Mouse (Mus musculus) embryo, embryonic 11.5 days (tissue): ENCODE measurements at regions not wholly inside any gene's neighbourhood (a gene's known extent, or its start where the extent isn't known, plus 50 kb on each side); places are given as distances from the start of the nearest gene placed in this dataset.

Experiments used
- DNase-seq: peaks from one replicate; pipeline ENCODE4 v3.0.0-alpha.2; 2012; ENCODE audit warnings: low read depth, low spot score

DNA sequence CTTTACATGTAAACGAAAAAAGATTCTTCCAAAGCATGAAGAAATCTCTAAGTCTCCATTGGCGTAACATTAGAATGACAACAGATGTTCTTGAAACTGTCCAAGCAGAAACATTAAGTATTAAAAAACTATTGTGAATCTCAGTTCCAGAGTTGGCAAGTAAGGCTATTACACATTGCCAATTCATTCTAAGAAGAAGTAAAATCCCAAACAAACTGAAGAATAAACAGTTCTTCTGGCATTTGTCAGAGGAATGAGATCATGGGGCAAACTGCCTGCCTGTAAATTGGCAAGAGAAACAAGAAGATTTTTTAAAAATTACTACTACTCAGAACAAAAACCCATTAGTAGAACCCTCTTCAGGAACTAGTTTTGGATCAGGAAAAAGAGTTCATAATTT, 680.1 kb downstream of the Nova1 start:
- DNase-seq, result no peak

DNA sequence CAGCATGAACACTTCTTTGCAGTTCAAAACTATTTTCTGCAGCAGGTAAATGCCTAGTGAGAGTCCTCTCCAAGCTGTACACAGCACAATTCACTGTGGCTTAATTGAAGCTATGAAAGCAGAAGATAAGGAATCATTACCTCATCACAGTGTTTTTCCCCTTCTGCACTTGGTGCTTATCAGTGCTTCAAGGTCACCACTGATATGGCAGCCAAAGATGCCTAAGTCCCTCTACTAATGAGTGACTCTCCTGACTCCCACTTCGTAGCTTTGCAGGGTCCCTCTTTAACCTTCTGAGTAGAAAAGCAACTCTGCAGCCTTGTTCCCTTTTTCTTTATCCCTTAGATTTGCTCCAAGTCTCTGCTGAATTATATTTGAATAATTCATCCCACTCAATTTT, 692.9 kb downstream of the Nova1 start:
- no peak for DNase-seq

DNA sequence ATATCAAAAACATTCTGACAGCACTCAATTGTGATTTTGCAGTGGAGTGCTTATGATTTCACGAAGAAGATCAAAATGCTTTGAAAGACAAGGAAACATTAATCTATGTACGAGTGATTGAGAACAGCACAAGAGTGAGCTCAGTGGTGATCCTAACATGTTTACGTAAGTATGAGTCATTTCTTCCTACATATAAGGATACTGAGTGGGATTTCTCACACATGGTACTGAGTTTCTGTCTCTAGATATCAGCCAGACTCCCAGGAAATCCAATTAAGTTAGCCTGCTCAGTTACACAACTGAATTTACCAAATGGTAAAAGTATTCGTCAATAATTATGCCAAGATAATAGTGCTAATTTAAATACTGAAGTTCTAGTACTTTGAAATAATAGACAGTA, 707.4 kb downstream of the Nova1 start:
- no peak for DNase-seq

DNA sequence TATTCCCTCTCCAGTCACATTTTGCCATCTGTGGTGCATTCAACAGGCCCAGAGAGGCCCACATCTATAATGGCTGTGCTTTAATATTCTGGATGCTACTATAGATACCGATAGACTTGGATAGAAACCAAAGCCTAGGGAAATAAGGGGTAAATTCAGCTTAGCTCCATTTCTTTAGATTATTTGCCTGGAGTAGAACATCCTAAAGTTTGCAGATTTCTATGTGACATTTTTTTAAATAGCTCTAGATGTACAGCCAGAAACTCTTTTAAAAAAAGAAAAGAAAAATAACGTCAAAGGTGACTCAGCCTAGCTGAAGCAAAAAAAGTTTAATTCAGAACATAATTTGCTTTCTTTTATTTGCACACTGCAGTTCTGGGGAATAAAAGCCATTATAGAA, 735.4 kb downstream of the Nova1 start:
- DNase-seq, result no peak

DNA sequence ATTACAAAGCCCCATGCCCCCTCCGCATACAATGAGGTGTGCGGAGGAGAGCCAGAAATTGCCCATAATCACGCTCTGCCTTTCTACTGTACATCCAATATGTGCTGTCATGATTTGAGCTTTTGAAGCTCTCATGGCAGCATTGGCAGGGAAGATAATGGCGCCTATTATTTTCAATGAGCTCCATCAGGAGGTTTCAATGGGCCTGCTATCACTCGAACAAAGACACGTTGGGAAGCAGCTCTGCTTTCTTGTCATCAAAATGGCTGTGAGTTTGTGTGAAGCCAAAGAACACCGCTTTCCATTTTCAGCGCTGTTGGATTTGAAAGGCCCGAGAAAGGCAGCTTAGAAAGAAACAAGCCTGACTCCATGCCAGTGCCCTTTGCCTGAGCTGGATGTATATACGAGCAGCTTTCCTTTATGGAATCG, 742.9 kb downstream of the Nova1 start:
- DNase-seq, result no peak

DNA sequence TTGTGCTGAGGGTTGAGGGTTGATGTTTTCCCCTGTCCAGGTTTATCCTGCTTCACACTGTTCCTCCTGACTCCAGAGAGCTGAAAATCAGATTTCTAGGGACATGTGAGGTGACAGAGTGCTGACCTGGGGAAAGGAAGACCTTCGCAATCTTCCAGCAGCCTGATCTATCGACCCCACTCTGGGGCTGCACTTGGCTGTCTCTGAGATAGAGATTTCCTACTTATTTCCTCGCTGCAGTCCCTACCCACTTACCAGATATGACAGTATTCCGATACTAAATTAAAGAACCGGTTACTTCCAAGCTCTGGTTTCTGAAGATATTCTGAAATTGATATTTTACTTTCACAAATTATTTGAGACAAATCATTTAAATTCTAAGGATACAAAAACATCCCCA, 743.4 kb downstream of the Nova1 start:
- DNase-seq, result no peak

DNA sequence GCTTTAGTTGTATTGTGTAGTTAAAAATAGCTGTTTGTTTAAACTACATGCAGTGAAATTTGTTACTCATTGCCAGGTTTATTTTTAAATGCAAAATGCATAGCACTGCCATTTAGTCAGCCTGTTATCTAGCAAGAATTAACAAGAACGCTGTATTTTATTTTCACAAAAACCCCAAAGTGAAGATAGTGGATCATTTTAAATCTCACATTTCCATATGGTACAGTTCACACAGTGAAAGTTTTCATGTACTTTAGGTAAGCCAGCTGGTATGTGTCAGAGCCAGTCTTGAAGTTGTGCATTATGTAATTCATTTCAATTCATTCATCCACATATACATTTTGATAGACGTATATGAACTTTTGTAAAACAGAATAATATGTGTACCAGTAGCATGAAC, 751.8 kb downstream of the Nova1 start:
- no peak for DNase-seq

DNA sequence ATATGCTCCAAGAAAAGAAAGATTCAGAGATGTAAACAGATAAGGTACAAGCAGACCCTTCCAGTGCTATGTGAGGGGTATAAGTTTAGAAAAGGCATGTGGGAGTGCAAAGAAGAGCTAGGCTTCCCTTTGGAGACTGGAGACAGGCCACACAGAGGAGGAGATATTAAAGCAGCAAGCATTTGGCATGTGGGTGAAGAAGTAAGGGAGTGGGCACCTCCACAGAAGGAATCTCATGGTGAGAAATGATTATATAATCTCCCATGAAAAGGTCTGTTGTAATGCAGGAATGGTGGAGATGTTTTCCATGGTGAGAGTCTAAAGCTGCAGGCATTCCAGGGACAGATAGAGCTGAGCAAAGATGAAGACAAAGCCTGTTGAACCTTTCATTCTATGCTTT, 778.1 kb downstream of the Nova1 start:
- no peak for DNase-seq

DNA sequence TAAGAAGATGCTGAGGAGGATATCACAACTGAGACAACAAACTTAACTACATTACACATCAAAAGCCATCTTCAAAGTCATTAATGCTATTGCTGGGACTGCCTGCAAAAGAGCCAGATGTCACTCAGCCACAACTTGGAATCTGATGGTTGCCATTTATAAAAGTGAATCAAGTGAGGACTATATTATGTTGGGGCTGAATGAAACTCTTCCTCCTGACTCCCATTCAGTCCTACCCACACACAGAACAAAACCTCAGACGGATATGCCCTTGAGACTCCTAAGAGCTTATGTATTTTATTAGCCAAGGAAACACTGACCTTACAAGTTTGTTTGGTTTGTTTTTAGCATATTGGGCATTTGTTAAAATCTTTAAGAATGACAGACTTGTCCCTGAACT, 778.5 kb downstream of the Nova1 start:
- no peak for DNase-seq

DNA sequence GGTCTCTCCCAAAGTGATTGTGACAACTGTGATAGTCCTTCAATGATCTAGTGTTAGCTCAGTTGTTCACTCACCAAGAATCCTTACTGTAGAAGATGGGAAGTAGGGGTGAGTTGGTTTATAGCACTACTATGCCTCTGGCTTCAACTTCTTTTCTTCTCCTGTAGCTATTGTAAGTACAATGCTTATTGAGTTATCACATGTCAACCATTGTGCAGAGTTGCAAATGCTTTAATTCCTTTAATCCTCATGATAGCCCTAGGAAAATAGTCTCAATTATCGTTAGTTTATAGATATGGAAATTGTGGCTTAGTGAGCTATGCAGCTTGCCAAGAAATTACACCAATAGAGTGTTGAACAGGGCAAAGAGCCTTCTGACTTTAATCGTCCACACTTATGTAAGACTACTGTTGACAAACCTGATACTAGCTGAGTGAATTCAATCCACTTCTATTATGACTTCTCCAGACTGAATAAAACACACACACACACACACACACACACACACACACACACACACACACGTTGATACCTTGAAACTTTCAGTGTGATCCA, 782.1 kb downstream of the Nova1 start:
- no peak for DNase-seq

DNA sequence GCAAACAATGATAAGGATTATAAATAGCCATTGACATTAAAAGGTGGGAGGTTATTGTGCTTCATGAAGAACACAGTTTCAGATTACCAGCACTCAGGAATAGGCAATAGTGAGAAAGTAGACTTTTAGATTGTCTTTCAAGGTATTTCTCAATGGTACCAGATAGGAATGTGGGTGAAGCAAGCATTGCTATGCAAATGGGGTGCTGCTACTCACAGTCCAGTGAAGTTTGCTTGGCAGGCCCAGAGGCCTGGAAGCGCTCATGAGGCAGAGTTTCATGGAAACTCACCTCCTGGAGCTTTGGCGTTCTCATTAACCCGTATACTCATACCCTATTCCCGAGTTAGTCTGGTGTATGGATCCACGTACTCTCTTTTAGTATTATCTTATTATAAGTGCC, 793.5 kb downstream of the Nova1 start:
- DNase-seq, result no peak

DNA sequence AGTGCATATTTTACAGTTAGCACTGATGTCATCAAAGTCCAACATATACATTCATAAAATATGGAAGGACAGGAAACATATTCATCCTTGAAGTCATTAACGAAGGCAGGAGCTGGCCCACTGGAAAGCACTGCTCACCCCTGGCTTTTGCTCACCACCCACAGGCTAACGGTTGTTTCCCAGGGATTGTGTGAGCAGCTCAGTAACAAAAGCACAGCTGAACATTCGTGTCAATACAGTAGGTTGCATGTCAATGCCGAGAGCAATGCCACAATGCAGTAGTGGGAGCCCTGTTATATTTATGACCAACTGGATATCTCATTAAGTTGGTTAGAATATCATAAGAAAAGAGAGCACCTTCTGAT, 797.2 kb downstream of the Nova1 start:
- no peak for DNase-seq

DNA sequence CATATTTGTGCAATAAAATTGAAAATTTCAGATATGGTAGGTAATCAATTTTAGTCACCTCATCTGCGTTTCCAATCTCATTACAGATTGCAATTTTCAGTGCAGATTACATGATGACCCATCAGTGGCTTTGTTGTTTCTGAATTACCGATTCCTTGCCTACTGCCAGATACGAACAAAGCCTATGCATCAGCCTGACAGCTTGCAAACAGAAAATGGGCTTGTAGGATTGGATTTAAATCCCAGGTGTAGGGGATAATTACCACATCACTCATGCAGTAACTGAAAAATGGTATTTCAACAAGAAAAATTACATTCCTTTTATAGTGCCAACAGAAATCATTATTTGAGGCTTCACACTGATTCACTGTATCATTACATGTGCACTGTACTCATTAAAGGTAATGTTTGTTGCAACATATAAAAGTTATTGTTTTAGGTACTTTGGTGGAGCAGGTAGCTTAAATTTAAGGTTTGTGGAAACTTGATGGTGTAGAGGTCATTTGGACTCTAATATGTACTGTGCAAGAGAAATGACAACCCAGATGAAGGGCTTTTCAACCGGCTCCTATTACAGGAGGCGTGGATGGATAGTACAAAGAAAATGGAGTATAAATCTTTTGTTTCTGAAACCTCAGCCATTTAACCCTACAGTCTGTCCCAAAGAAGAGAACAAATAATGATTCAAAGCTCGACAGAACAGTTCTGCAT, 797.7 kb downstream of the Nova1 start:
- no peak for DNase-seq

DNA sequence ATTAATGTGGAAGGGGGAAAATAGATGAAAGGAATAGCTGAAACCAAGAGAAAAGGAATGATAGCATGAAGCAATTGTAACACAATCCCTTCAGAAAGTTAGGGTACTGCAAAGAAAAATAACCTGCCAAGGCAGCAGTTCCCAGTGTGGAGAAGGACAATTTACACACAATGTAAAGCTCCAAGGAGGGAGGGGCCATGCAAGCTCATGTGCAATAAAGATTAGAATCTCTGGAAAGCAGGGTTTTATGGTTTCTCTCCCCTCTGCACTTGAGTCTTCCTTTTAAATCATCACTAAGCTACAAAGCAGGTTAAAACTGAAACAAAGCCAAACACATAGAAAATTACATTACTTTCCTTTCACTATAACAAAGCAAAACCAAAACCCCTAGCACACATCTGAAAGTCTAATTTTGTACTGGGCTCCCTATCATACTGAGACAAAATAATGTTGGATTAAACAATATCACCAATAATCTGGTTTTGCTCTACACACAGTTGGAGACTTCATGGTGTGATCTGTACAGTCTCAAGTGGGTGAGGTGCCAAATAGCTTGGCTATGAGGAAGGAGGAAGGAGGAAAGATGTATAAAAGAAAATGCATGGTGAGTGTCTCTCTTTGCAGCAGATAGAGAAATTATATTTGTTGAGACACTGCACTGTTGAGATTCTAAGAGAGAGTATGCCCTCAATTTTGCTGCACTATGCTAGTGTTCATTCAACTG, 840.9 kb downstream of the Nova1 start:
- DNase-seq, result no peak

DNA sequence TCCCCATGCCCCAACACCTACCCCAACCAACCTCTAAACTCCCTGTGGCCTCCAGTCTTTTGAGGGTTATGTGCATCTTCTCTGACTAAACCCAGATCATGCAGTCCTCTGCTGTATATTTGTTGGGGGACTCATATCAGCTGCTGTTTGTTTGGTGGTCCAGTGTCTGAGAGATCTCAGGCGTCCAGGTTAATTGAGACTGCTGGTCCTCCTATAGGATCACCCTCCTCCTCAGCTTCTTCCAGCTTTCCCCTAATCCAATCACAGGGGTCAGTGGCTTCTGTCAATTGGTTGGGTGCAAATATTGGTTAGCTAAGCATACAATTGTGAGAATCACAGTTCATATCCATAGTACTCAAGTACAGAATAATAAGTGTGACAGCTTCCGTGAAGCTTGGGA, 842.9 kb downstream of the Nova1 start:
- no peak for DNase-seq

DNA sequence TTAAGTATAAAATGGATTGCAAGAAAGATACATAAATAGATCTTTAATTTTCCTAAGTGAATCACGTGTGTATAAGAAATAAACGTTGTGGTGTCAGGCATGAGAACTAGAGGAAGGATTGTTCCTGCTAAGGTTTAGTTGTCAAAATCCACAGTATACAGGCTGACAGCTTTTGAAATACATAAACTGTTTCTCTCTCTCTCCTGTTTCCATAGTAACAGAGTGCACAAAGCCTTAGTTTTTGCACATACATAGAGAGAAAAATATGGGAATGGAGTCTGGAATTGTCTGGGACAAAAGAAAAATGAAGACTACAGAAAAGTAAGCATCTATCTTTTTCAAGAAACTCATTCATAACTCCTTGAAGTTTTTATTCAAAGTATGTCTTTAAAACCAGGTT, 848.3 kb downstream of the Nova1 start:
- no peak for DNase-seq

DNA sequence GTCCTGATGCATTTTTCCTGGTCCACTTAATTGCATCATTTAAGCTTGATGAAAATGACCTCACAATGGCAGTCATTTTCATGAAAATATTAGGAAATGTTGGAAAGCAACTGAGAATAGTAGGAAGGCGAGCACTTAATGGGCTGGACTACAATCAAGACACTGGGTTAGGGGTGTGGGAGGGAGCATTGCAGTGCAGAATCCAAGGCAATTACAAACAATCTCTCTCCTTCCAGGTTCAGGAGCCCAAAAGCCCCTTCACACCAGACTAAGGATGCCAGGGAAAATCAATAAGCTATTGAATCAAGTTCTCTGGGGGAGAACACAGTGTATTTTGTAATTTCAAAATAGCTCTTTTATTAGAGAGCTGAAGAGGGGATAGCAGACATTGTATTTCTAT, 848.8 kb downstream of the Nova1 start:
- DNase-seq, result no peak

DNA sequence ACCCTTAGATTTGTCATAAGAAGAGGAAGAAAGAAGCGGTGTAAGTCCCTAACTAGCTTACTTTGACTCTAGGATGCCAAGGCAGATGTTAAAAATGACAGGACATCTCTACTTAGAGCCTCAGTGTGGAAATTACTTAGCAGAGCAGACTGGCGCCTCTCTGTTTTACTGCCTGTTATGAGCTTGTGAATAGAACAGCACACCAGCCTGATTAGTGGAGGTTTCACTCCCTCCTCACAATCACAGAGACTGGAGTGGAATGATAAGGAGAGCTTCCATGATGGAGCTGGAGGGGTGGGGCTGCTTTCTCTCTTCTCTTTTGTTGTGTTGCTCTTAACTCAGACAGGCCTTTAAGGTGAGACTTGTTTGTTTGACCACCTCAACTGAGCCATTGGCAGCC, 871.8 kb downstream of the Nova1 start:
- DNase-seq, result no peak

DNA sequence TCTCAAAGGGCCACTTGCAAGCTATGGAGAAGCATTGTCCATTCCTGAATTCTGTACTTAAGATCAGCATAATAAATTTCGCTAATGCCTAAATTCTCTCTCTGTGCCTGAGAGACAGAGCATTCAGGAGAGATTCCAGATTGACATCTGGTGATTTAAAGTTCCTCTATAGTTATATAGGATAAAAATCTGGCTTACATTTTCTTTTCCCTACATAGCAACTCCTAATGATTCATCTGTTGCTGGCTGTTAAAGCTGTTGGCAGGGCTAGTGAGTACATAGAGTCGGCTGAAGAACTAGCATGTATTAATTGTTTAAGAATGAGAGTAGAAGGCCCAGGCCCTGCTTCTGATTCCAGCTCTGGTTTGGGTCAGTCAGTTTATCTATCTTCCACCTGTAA, 870.0 kb upstream of the Stxbp6 start:
- no peak for DNase-seq

DNA sequence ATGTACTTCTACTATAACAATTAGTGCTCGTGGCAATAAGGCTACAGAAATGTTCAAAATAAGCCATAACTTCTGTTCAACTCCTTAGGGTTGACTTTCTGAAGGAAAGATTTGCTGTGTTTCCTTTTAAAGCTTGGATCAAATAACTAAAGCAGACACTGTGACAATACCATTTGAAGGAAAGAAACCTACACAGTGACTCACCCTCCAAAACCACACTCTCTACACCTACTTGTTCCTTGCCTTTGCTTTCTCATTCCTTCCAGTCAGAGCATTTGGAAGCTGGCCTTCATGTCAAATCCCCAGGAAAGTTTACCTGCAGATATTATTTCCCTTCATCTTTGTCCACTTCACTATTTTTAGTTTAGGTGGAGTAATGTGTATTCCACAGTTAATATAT, 867.9 kb upstream of the Stxbp6 start:
- DNase-seq, result no peak

DNA sequence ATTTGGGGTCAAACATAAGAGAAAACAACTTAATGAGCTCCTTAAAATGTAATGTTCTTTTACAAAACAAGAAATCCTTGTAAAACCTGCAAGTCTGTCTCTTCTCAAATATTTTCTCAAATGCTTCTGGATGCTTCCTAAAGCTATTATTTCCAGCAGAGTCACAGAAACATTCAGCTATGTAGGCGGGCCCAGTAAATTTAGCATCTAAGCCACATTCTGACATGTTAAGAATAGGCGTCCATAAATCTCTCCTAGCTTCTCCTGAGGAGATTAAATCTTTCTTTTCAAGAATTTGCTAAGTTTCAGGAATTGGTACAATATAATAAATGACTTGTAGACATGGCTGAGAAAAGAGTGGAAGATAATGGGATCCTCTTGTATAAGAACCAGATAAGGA, 858.9 kb upstream of the Stxbp6 start:
- no peak for DNase-seq

DNA sequence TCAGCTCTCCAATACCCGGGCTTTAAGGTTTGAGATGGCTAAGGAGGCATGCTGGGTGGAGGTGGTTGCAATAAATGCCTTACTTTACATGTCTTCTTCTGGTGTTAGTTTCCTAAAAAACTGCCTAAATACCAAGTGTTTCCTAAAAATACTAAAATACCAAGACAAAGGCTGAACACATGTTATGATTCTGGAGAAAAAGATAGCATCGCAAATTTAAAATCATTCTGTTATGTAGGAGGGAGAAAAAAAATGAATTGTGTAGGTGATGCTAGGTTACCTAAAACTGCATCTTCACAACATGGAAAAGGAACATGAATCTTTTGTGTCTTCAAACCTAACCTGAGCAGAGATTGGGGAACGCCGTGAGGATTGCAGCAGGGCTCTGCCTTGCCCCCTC, 857.7 kb upstream of the Stxbp6 start:
- no peak for DNase-seq

DNA sequence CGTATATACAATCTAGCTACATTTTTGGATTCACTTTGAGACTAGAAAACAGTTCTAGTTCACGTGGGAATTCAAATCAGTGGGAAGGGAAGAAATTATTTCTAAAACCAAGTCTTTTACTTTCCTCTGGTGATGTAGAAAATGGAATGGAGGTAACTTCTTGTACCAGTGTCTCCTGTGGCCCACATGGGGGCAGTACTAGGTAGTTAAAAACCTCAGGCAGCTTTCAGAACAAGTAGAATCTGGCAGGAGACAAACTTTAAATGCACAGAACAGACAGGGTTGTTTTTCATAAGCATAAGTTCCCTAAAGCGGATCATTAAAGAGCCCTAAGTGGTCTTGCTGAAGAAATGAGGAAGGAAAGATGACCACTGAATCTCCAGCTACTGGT, 855.2 kb upstream of the Stxbp6 start:
- peak; percentile 24 for DNase-seq
